Mouse (Mus musculus): Measurements from ENCODE around the gene Adss. TPM values are rescaled to one million over a fixed set of nuclear protein-coding genes. Genes with fewer than 3 reads are reported as not detected.

Adss gene
- total and polyA plus RNA-seq, 3 experiments: 29.7 to 115 (median 109) TPM

DNA sequence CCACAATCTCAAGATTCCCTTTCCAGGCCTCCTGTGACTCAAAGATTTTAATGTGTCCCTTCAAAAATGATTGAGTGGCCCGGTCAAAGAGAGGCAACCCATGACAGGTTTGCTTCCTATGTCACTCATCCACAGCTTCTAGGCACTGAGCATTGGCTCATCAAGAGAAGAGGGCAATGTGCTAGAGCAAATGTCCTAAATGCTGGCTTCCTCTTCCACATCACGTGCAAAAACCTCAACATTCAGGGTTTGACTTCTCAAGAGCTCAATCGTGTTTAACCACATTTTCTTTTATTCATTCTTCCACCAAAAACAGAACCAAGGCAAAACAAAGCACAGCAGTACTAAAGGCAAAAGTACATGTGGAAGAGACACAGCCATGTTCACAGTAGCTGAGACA is 64.3 kb downstream of the Adss start:
- no peak for DNase-seq (ENCODE audit: low spot score)
- H3K9me3 ChIP-seq (replicated peaks): 0 out of 2 replicates have a peak, but pooled peaks cover 3% of the 10 kb centered on the region
- no peaks in the 10 kb centered on the region for H3K4me1 ChIP-seq (ENCODE audit: insufficient read depth, low read depth, low read length)
- H3K27me3 ChIP-seq (ENCODE audit: insufficient read depth, low read length): no peaks in the 10 kb centered on the region
- no peak for ATAC-seq (ENCODE audit: extremely low read depth, insufficient number of reproducible peaks, low FRiP score, poor library complexity, severe bottlenecking)
- H3K36me3 ChIP-seq (replicated peaks): no peaks in the 10 kb centered on the region
- H3K4me3 ChIP-seq (ENCODE audit: low read depth, low read length): no peak overlapping the region
- TF ChIP-seq POLR2AphosphoS5 (IDR thresholded peaks at IDR 0.05; ENCODE audit: insufficient replicate concordance, low read depth, low read length) (no peak), GATA1 (IDR thresholded peaks at IDR 0.05; ENCODE audit: borderline replicate concordance, low read length) (no peak), CTCF (IDR thresholded peaks at IDR 0.05; ENCODE audit: low read depth, low read length) (no peak), TAL1 (conservative IDR thresholded peaks at IDR 0.05; ENCODE audit: low read depth, low read length) (no peak), GATA2 (IDR thresholded peaks at IDR 0.05; ENCODE audit: borderline replicate concordance, low read depth, low read length) (no peak)

DNA sequence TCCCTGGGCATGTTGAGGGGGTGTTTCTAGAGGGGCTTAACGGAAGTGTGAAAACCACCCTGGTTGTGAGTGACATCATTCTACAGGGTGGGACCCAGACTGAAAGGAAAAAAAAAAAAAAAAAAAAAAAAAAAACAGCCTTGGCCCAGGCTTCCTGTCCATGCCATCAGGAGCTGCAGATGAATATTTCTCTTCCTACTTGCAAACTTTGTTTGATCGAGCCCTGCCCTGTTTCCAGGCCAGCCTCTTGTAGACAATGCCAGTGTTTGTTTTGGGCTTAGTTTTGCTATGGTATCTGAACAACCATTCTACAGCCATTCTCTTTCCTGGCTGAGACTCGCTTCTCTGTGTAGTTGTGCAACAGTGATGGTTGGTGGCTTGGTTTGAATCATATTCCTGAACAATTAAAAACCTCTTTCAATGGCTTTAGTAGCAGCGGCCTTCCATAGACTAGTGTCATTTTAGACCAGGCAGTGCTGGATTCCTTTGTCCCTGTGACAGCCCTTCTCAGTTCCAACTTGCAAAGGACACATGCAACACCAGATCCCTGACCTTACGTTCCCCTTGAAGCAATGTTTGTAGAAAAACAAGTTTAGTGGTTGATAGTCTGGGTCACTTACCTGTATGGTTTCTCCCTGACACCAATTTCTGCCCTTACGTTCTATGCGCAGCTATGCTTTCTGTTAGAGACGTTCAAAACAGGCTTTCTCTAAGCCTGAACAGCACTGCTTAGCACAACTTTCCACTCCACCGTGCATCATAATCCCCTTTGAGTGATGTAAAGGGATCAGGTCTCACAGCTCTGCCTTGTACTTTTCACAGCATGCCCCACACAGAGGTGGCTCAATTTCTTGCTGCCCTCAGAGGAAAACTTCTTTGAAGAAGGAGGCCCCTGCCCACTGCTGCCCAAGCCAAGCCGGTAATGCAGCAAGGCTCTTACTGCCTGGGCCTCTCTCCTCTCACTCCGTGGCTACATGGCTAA is 67.0 kb downstream of the Adss start, which contains the start of gene 1700016C15Rik:
1700016C15Rik (plus strand) TSS at position 772 of the 982 bp plus-strand sequence.
- Histone ChIP-seq H3K36me3 (replicated peaks) (no peaks in the 10 kb centered on the region), H3K9me3 (replicated peaks) (0 out of 2 replicates have a peak, but pooled peaks cover 3% of the 10 kb centered on the region), H3K27me3 (ENCODE audit: insufficient read depth, low read length) (no peaks in the 10 kb centered on the region), H3K4me1 (ENCODE audit: insufficient read depth, low read depth, low read length) (no peaks in the 10 kb centered on the region), H3K4me3 (ENCODE audit: low read depth, low read length) (no peak within 1 kb of the TSS)
- ATAC-seq (ENCODE audit: extremely low read depth, insufficient number of reproducible peaks, low FRiP score, poor library complexity, severe bottlenecking) (no peak), DNase-seq (ENCODE audit: low spot score) (no peak)
- TF ChIP-seq GATA1 (IDR thresholded peaks at IDR 0.05; ENCODE audit: borderline replicate concordance, low read length) (no peak), CTCF (IDR thresholded peaks at IDR 0.05; ENCODE audit: low read depth, low read length) (no peak), POLR2AphosphoS5 (IDR thresholded peaks at IDR 0.05; ENCODE audit: insufficient replicate concordance, low read depth, low read length) (no peak), GATA2 (IDR thresholded peaks at IDR 0.05; ENCODE audit: borderline replicate concordance, low read depth, low read length) (no peak), TAL1 (conservative IDR thresholded peaks at IDR 0.05; ENCODE audit: low read depth, low read length) (no peak)

DNA sequence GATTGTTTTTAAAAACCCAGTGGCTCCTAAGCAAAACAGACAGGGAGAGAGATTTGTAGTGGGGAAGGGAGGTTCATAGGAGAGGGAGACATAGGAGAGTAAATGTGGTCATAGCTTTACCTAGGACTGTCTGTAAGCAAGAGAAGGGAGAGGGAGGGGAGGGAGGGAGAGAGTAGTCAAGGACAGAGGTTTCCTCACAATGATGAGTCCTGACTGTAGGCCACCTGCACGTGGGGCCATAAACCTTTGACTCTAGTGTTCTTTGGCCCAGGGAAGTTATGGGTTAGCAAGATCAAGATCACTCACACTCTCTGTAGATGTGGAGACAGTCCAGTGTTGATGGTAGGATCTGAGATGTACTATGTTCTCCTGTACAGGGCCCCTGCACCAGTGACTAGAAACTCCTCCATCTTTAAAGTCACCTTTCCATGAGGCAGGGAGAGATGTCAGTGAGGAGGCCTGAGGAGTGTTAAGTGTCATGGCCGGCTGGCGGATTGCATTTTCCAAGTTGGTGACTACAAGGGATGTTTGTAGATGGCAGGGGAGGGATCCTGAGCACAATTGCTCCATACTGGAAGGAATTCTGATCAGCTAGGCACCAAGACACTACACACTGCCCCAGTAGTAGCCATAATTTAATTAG is 68.3 kb downstream of the Adss start:
- Histone ChIP-seq H3K9me3 (replicated peaks) (0 out of 2 replicates have a peak, but pooled peaks cover 3% of the 10 kb centered on the region), H3K4me3 (ENCODE audit: low read depth, low read length) (no peak overlapping the region), H3K36me3 (replicated peaks) (no peaks in the 10 kb centered on the region), H3K27me3 (ENCODE audit: insufficient read depth, low read length) (peaks cover 2% of the 10 kb centered on the region; the same call in 1 of the 2 replicates), H3K4me1 (ENCODE audit: insufficient read depth, low read depth, low read length) (no peaks in the 10 kb centered on the region)
- ATAC-seq (ENCODE audit: extremely low read depth, insufficient number of reproducible peaks, low FRiP score, poor library complexity, severe bottlenecking) (no peak), DNase-seq (ENCODE audit: low spot score) (no peak)
- TF ChIP-seq GATA1 (IDR thresholded peaks at IDR 0.05; ENCODE audit: borderline replicate concordance, low read length): no peak
- TF ChIP-seq TAL1 (conservative IDR thresholded peaks at IDR 0.05; ENCODE audit: low read depth, low read length): no peak
- TF ChIP-seq GATA2 (IDR thresholded peaks at IDR 0.05; ENCODE audit: borderline replicate concordance, low read depth, low read length): no peak
- TF ChIP-seq POLR2AphosphoS5 (IDR thresholded peaks at IDR 0.05; ENCODE audit: insufficient replicate concordance, low read depth, low read length): no peak
- no peak for TF ChIP-seq CTCF (IDR thresholded peaks at IDR 0.05; ENCODE audit: low read depth, low read length)

DNA sequence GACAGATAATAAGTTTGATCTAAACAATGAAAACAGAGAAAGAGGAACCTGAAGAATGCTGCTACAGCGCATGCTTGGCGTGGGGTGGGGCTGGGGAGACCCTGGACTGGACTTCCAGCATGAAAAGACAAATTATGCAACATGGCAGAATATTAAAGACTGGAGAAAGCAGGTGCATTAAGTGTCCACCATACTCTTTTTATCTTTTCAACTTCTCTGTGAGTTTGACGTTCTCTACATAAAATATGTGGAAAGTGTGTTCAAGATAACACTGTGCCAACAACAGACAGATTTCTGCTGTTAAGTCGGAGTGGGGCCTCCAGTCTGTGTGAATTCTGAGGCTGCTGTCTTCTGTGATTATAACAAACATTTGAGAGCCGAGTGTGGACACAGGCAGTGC is 69.4 kb downstream of the Adss start:
- Histone ChIP-seq H3K27me3 (ENCODE audit: insufficient read depth, low read length) (peaks cover 2% of the 10 kb centered on the region; the same call in 1 of the 2 replicates), H3K9me3 (replicated peaks) (0 out of 2 replicates have a peak, but pooled peaks cover 3% of the 10 kb centered on the region), H3K4me3 (ENCODE audit: low read depth, low read length) (no peak overlapping the region), H3K4me1 (ENCODE audit: insufficient read depth, low read depth, low read length) (no peaks in the 10 kb centered on the region), H3K36me3 (replicated peaks) (no peaks in the 10 kb centered on the region)
- no peak for ATAC-seq (ENCODE audit: extremely low read depth, insufficient number of reproducible peaks, low FRiP score, poor library complexity, severe bottlenecking)
- TF ChIP-seq GATA1 (IDR thresholded peaks at IDR 0.05; ENCODE audit: borderline replicate concordance, low read length): no peak
- TF ChIP-seq TAL1 (conservative IDR thresholded peaks at IDR 0.05; ENCODE audit: low read depth, low read length): no peak
- TF ChIP-seq GATA2 (IDR thresholded peaks at IDR 0.05; ENCODE audit: borderline replicate concordance, low read depth, low read length): no peak
- TF ChIP-seq POLR2AphosphoS5 (IDR thresholded peaks at IDR 0.05; ENCODE audit: insufficient replicate concordance, low read depth, low read length): no peak
- no peak for DNase-seq (ENCODE audit: low spot score)

DNA sequence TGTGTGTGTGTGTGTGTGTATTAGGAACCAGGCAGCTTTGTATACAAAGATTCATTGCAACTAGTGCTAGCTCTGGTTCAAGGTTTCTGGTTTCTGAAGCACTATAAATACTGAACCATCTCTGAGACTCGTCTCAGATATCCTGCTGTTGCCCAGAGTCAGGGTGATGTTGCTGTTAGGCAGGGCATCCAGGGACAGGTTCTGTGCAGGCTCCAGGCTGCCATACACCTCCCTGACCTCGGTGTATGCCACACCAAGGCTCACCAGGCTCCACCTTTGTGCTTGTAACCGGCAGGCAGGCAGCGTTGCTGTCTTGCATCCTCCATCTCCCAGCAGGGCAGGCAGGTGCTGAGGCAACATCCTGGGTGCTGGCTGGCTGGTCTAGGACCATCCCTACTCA is 72.5 kb downstream of the Adss start:
- DNase-seq (ENCODE audit: low spot score): no peak
- Histone ChIP-seq H3K27me3 (ENCODE audit: insufficient read depth, low read length) (peaks cover 2% of the 10 kb centered on the region; the same call in 1 of the 2 replicates), H3K4me3 (ENCODE audit: low read depth, low read length) (no peak overlapping the region), H3K4me1 (ENCODE audit: insufficient read depth, low read depth, low read length) (no peaks in the 10 kb centered on the region), H3K9me3 (replicated peaks) (no peaks in the 10 kb centered on the region), H3K36me3 (replicated peaks) (no peaks in the 10 kb centered on the region)
- TF ChIP-seq TAL1 (conservative IDR thresholded peaks at IDR 0.05; ENCODE audit: low read depth, low read length) (no peak), GATA1 (IDR thresholded peaks at IDR 0.05; ENCODE audit: borderline replicate concordance, low read length) (no peak), GATA2 (IDR thresholded peaks at IDR 0.05; ENCODE audit: borderline replicate concordance, low read depth, low read length) (no peak), CTCF (IDR thresholded peaks at IDR 0.05; ENCODE audit: low read depth, low read length) (no peak), POLR2AphosphoS5 (IDR thresholded peaks at IDR 0.05; ENCODE audit: insufficient replicate concordance, low read depth, low read length) (no peak)
- no peak for ATAC-seq (ENCODE audit: extremely low read depth, insufficient number of reproducible peaks, low FRiP score, poor library complexity, severe bottlenecking)

DNA sequence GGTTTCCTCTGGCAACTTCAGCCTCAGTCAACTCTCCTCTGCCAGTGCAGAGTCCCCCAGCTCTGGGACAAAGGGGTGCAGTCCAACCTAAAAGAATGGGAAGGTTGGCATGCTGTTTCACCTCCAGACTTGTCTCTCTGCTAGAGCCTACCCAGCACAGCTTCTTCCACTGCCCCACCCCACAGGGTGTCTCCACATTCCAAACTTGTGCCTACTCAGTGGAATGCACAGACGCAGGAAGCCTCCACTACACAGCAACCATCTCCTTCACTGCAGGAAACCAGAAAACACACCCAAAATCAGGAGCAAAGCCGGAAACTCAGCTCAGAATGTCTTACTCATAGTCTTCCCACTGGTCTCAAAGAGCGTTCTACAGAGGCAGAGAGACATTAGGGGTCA is 77.3 kb downstream of the Adss start:
- no peak for TF ChIP-seq GATA1 (IDR thresholded peaks at IDR 0.05; ENCODE audit: borderline replicate concordance, low read length)
- no peak for TF ChIP-seq GATA2 (IDR thresholded peaks at IDR 0.05; ENCODE audit: borderline replicate concordance, low read depth, low read length)
- no peak for TF ChIP-seq CTCF (IDR thresholded peaks at IDR 0.05; ENCODE audit: low read depth, low read length)
- no peak for TF ChIP-seq POLR2AphosphoS5 (IDR thresholded peaks at IDR 0.05; ENCODE audit: insufficient replicate concordance, low read depth, low read length)
- no peak for TF ChIP-seq TAL1 (conservative IDR thresholded peaks at IDR 0.05; ENCODE audit: low read depth, low read length)
- DNase-seq (ENCODE audit: low spot score): no peak
- no peaks in the 10 kb centered on the region; the same call in 1 of the 2 replicates for H3K4me1 ChIP-seq (ENCODE audit: insufficient read depth, low read depth, low read length)
- peaks cover 2% of the 10 kb centered on the region; the same call in 1 of the 2 replicates for H3K27me3 ChIP-seq (ENCODE audit: insufficient read depth, low read length)
- no peaks in the 10 kb centered on the region for H3K36me3 ChIP-seq (replicated peaks)
- ATAC-seq (ENCODE audit: extremely low read depth, insufficient number of reproducible peaks, low FRiP score, poor library complexity, severe bottlenecking): no peak
- H3K9me3 ChIP-seq (replicated peaks): no peaks in the 10 kb centered on the region
- H3K4me3 ChIP-seq (ENCODE audit: low read depth, low read length): no peak overlapping the region

Data from G1E (cell line).